Mouse (Mus musculus) v-Abl transformed pro-B cells (cell line): ENCODE results near the gene Crim1.

Experiments used
- in situ Hi-C, 2 experiments: fragments of 400-800 bp; cut with MboI; formaldehyde crosslinking; loops; one replicate each; pipeline ENCODE4 v1.15.1; 2025; ENCODE audit not compliant: unreplicated experiment in 2 of 2

The Crim1 gene

DNA sequence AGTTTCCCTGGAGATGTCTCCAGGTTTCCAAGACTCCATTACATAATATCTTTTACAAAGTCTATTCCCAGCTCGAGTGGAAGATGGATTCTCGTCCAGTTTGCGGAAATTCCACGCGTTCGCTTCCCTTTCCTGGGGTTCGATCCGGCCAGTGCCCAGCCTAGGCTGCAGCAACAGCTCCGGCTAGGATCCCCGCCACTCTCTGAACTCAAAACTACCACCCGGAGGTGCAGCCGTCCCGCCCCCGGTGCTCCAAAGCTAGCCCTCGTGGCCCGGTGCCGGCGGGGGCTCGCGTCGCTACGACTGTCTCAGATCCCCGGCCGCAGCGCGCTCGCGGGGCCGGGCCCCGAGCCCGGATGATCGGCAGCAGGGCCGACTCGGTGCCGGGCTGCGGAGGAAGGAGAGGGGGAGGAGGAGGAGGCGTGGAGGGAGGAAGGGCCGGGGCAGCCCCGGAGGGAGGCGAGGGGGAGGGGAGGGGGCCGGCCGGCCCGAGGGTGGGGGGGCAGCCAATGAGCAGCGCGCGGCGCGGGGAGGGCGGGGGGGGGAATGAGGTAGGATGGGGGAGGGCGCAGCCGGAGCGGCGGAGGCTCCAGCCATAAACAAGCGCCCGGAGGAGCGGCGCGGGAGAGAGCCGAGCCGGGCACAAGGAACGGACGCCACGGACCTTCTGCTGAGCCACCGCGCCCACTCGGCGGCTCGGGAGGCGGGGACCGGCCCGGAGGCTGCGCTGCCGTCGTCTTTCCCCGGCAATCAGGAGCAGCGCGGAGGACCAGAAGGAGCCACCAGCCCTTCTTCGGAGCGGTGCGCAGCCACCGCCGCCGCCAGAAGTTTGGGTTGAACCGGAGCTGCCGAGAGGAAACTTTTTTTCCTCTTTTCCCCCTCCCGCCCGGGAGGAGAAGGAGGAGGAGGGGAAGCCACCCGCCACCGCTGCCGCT is at the start of gene Crim1:
Gene Crim1 (plus strand): TSS at position 623 of the 935 bp plus-strand sequence.
- in situ Hi-C loops = loop anchor here (5.0 kb wide), 2 partner anchors 232 to 237 kb away; no protein-coding TSS in a partner anchor

DNA sequence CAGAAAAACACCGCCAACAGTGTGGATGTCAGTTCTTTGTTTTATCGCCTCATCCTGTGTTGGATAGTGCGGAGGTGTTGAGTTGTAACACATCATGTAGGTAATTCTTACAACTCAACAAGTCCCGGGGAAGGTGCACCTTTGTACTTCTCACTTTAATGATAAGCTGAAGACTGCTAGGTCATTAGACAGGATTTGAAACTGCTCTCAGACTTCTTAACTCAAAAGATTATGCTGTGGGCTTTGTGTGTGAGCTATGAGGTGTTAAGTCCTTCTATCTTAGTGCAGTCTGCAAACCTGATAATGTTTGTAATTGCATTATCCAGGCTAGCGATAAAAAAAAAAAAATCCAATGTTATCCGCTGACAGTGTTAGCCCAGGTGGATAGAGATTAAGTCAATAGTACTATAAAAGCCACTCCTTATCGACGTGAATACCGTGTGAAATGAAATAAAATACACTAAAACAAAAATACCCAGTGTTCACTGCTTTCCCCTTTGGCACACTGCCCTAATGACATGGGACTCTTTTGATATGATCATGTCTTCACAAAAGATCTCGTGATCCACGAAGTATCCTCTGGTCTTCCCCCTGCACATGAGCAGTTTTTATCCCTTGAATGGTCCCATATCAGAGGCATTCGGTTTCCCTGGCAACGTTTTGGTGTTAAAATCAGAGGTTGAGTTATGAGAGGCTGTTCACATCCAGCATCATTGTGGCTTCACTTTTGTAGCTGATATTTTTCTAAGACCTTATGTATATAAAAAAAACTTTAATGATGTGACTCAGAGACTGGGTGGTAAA is 48.4 kb upstream of the Crim1 start:
- in situ Hi-C loops = no loop called here

DNA sequence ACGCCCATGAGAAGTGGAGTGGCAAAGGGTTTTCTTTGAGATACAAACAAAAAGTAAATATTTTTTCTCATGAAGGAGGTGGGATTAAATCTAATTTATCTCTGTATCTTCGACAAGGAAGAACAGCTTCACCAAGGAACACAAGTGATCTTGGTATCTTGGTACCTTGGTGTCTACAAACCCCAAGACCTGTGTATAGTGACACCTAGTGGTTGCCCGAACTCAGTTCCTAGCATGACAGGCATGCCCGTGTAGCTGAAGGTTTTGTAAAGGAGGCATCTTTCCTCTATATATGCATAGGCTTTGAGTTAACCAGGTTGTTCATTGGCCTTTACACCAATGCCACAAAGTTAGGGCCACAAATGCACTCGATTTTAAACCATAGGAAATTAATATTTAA is 36.8 kb upstream of the Crim1 start:
- in situ Hi-C loops = no loop called here

DNA sequence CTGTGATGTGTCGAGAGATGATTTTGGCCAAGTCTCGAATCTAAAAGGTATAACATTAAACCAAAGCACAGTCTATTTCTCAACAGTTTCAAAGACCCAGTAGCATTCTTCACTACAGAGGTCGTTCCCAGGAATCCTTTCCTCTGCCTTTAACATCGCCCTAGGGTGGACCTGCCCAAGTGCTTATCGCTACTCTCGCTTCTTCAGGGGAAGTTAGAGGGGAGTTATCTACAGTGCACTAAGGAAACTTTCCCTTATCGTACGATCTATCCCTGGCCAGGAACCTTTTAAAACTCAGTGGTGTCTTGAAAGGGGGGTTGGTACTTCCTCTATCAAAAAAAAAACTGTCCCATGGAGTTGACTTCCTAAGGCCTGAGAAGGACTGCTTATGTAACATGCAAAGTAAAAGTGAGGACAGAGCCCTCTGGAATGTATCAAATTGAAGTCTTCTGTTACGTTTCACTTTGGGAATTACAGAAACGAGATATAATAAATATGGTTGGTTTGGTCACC is 36.3 kb upstream of the Crim1 start:
- in situ Hi-C loops = no loop called here

DNA sequence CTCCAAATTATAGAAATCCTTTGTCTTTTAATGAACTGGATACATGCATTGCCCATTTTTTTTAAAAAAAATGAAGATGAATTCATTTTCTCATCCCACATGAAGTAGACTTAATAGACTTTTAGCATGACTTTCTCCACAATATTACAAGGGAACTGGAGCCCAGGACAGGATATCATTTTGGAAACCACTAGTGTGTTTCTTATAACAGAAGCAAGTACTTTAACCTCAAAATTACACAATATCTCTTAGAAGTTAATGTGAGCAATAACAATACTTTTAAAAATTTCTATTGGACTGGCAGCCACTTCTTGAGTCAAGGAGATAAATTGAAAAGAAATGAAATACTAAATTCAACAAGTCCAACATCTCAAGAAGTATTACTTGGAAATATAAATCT is 34.2 kb upstream of the Crim1 start:
- in situ Hi-C loops = no loop called here

DNA sequence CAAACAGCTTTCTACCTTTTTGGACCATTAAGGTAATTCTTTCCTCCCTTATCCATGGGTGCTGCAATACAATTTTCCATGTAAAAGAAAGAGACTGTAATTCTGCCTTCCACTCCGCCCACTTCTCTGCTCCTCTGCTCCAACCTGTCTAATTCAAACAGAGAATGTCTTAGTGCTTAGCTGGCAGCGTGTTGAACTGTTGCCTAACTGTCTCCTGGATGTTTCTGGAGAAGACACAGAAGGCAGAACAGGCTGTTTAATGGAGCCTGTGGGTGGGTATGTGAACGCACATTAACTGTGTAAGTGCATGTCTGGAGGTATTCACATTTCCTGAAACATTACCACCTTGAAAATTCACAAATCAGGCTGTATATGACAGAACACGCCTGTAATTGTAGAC is 33.5 kb upstream of the Crim1 start:
- in situ Hi-C loops = no loop called here

DNA sequence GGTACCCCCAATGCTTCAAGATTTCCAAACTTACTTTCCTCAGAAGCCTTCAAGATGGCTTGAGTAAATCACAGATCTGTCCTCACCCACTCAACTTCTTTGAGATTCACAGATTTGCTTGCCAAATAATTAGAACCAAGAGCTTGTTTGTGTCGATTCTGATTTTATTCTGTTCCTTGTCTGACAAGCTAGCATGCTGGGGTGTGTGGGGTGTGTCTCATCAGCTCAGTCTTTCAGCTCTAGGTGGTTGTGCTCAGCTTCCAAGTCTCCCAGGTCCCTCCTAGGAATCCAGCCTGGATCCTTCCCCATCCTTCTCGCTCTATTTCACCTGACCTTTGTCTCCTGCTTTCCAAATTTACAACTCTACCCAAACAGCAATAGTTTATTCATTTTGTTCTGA is 27.7 kb upstream of the Crim1 start:
- in situ Hi-C loops = no loop called here

DNA sequence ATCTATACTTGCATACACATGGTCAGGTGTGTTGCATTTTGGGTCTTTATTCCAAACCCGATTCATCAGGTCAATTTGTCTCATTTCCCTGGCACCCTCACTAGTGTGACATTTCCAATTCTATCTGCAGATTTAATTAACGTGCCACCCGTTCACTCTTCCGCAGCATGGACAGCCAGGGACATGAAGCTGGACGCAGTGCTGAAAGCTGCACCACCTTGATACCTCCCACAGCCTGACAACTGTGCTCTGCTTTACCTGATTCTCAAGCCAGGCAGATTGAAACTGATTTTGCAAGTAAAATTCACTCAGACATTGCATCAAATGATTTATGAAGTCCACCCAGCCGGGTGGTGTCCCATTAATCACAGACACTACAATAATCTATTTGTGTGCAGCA is 19.3 kb upstream of the Crim1 start:
- in situ Hi-C loops = no loop called here

DNA sequence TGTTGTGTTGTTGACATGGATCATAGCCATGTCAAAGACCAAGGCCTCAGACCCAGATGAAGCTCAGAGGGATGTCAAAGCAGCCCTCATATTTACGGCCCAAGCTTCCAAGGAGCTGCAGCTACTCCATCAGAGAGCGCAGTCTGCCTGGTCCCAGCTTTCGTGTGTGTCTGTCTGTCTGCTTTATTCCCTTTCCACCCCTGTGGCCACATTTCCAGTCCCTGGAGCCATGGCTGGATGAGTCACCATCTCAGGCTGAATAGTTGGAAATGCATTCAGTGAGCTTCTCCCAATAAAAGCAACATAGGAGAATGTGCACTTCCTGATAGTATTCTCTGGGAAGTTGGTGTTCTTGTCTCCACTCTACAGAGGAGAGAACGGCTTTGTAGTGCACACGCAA is 3.9 kb upstream of the Crim1 start:
- in situ Hi-C loops = loop anchor here (5.0 kb wide), 2 partner anchors 236 to 241 kb away; no protein-coding TSS in a partner anchor

DNA sequence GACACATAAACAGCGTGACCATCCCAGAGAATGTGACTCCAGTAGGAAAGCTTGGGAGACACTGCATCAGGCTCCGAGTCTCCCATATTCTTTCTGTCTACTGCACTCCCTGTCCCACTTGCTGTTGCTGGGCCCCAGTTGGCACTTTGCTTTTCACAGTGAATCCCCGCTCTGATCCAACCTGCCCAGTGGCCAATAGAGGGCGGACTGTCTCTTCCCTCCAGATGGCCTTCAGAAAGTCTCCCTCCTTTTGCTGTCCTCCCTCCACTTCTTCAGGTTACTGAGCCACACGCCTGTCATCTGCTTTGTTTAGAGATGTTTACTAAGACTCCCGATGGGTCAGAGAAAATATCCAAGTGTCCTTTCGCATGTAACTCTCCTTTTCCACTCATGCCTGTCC is 2.9 kb upstream of the Crim1 start:
- in situ Hi-C loops = loop anchor here (5.0 kb wide), 2 partner anchors 235 to 240 kb away; no protein-coding TSS in a partner anchor

DNA sequence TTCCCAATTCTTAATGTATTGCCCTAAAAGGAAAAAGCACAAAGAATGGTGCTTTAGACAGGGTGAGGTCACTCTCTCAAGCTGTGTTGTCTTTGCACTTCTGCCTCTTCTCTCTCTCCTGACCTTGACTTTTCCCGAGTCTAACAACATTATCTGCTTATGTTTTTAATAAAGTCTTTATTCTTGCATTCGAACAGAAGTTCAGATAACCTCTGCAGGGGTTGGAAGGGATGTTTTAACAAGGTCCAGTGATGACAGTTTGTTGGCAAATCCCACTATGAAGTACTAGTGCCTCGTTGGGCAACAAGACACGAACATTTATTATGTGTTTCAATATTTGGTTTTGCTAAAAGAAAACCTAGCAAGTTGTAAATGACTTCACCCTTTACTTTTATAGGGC is 1.9 kb upstream of the Crim1 start:
- in situ Hi-C loops = loop anchor here (5.0 kb wide), 2 partner anchors 234 to 239 kb away; no protein-coding TSS in a partner anchor

DNA sequence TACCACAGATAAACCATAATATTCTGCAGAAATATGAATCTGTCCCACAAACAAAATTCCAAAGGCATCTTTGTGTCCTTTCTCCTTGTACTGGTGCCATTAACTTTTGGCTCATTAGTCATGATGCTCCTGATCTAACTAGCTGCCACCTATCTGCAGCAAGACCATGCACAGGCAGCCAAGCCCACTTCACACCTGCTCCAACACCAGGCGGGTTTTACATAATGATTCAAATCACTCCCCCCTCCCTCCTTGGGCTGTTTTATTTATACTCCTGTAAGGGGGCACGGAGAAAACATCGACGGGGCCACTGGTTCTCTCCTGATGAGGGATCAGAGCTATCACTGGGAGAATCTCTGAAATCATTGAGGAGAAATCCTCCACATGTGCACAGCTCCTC is 1.2 kb upstream of the Crim1 start:
- in situ Hi-C loops = loop anchor here (5.0 kb wide), 2 partner anchors 233 to 238 kb away; no protein-coding TSS in a partner anchor

DNA sequence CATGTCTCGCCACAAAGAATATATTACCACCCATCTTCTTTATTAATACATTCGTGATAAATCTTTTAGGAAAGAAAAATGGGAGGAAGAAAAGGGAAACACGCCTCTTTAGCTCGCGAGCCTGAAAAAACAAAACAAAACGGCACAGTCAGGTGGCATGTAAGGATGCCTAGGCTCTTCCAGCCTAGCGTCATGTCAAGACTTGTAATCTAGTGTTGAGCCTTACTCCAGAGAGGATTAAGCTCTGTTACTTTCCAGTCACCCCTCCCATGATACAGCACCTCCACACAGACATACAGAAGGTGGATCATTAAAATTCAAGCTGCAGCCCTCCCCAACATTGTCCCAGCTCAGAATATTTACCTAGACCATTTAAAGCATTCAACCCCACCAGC is 820 bp upstream of the Crim1 start:
- in situ Hi-C loops = loop anchor here (5.0 kb wide), 2 partner anchors 233 to 238 kb away; no protein-coding TSS in a partner anchor

DNA sequence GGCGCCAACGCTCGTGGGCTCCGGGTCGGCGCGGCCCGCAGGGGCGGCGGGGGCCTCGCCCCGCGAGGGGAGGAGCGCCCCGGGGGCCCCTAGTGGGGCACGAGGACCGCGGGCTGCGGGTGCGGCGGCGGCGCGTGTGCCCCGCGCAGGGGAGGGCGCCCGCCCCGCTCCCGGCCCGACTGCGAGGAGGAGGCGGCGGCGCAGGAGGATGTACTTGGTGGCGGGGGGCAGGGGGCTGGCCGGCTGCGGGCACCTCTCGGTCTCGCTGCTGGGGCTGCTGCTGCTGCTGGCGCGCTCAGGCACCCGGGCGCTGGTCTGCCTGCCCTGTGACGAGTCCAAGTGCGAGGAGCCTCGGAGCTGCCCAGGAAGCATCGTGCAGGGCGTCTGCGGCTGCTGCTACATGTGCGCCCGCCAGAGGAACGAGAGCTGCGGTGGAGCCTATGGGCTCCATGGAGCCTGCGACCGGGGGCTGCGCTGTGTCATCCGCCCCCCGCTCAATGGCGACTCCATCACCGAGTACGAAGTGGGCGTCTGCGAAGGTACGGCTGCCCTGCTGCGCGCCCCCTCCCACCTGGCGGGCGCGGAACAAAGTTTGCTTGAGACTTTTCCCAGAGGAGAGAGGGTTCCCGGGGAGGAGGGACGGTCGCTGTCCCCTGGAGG is 643 bp downstream of the Crim1 start:
- in situ Hi-C loops = no loop called here

DNA sequence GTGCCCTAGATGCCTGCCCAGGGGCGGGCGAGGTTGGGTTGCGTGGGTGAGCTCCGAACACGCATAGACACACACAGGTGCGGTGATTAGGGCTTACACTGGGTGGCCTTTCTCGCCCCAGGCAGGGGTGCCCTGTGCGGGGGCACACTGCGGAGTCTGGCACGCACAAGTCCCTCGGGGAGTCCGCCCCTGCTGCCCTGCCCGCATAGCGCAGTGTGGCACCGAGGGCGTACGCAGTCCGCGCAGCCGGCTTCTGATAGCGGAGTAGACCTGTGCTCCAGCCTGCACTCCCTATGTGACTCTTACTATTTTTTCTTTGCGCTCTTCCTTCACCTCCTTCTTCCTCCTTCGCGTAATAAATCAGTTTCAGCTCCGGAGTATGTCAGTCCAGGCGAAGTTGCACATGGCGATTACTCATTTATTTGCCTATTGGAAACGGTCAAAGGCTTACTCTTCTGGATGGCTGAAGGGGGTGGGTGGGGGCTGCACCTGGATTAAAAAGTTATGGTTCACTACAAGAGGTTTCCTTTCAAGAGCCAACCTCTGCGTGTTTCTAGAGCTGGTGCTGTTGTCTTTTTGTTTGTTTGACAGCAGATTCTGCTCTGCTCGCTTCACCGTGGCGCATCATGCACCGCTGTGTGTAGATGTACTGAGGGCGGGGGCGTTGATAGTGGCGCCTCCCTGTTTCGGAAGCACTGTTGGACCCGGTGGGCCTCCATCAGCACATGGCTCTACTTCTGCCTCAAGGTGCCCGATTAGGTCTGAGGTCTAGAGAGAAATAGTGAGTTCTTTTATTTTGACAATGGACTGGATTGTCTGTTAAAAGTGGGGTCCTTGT is 1.4 kb downstream of the Crim1 start:
- in situ Hi-C loops = no loop called here

DNA sequence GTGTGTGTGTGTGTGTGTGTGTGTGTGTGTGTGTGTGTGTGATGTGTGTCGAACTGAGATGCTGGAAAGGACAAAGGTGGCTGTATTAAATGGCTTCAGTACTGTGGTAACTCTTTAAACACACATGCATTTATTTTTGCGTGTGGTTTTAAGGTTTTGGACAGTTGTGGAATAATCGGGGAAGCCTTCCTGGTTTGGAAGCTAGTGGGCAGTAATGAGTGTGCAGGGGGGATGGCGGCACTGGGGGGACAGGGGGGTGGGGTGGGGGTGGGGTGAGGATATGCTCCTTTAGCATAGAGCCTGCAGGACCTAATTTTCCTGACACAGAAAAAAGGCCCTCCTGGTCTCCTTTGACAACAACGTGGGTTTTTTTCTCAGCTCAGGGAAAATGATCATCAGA is 2.2 kb downstream of the Crim1 start:
- in situ Hi-C loops = no loop called here

DNA sequence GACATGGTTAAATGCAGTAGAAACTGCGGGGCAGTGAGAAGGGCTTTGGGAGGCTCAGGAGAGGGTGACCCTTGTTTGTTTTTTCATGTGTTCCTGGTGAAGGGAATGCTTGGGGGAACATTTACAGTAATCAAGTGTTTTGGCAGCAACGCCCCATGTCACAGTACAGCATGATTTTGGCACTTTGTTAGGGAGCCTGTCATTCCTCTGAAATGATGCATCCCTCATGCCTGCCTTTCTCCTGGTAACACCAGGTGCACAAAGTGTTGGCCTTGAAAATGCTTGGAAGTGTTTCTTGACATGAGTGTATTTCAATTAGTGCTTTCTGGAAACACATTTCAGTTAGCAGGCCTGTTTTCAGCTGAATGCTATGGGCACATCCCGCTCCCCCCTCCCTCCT is 2.7 kb downstream of the Crim1 start:
- in situ Hi-C loops = no loop called here

DNA sequence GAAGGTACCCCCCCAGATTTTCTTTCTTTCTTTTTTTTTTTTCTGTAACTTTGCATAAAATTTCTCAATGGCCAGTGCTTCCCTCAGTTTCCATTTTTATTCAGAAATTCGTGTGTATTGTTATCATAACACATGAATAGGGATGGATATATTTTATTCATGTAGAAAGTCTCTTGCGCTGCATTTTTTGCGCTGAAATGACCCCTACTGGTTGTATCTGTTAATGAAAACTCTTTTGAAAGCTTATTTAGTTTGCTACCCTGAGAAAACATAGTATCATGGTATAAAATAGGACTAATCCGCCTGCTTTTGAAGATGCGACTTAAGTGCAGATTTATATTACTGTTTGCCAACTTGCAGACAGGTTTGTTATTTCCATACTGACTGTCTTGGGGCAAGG is 3.4 kb downstream of the Crim1 start:
- in situ Hi-C loops = no loop called here

DNA sequence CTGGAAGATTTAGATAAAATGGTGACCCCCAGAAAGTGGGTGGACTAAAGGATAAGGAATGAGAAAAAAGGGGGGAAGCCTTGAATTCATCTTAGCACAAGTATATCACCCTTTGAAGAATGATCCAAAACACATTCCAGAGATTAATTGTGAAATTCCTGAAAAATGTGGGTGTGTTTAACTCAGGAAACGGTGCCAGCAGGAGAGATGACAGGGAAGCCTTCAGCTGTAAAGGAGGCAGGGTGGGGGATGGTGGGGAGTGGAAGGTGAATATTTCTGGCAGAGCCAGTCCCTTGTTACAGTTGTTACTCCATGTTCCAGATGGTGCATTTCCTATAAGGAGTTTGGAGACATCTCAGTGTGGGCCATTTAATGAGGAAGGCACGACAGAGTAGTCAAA is 6.4 kb downstream of the Crim1 start:
- in situ Hi-C loops = no loop called here

DNA sequence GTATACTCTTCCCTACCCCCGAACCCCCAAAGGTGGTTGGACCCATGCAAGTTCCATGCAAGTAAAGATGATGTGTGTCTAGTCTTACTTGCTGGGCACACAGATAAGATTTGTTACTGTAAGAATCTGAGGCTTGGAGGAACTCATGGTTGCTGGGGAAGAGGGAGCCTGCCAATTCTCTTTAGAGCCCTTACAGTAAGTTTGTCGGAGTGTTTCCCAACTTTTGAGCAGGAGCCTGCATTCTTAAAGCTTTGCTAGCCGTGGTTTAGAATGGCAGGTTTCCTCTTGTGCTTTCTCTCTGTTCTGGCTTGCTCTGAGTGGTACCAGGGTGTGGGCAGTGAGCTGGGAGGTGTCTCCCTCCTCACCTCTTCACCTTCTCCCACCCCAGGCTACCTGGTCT is 7.2 kb downstream of the Crim1 start:
- in situ Hi-C loops = no loop called here
